Mouse (Mus musculus): ENCODE results near the gene Pnlip. TPM values are rescaled to one million over a fixed set of nuclear protein-coding genes. Genes with fewer than 3 reads are reported as not detected.

Gene Pnlip
- polyA plus RNA-seq, 1 experiment from 2014 or later, result 0.60 TPM

DNA sequence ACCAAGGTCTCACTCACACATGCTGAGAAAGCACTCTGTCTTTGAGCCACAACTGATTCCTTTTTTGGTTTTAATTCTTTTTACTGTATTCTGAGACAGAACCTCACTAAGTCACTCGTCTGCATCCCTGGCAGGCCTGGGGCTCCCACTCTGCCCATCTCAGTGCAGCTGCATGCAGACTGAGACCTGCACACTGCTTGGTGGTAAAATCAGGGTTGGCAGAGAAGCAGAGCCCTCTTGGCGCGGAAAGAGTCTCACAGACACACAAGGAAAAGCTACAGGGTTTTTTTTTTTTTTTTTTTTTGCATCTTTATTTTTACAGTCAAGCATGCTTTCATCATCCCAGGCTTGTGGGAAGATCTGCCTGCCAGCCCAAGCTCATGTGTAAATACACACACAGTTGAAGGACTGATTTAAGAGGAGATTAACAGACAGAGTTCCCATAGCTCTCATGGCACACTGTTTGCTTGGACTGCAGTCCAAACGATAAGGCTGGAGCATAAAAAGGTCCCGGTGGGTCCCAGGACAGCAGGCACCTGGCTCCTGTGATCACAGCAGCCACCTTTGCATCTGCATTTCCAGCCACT lies 76.2 kb downstream of the Pnlip start, which contains the start of gene Pnliprp1:
Pnliprp1 (plus strand) TSS at position 443 of the 587 bp plus-strand sequence.
- no peaks in the 10 kb centered on the region for H3K27me3 ChIP-seq (replicated peaks)
- H3K4me1 ChIP-seq, result no peaks in the 10 kb centered on the region
- no peaks in the 10 kb centered on the region for H3K36me3 ChIP-seq
- 58% methylated on average over 5 of the region's 5 CpGs for WGBS
- H3K27ac ChIP-seq, result no peak within 1 kb of the TSS
- ATAC-seq (ENCODE audit: low FRiP score, low read depth), result no peak
- H3K9ac ChIP-seq, result no peak within 1 kb of the TSS
- no peak within 1 kb of the TSS for H3K4me2 ChIP-seq (replicated peaks)
- H3K9me3 ChIP-seq, result peaks cover 5% of the 10 kb centered on the region; the same call in 1 of the 2 replicates
- H3K4me3 ChIP-seq, result no peak within 1 kb of the TSS

Other genes starting within 250 kb of the Pnlip start
- 62.1 and 76.4 TPM in 2 replicates for gene Gfra1, start 196.6 kb upstream of the Pnlip start, polyA plus RNA-seq (2016; fragmentation: Nextera tagmentation; extraction: Ambion mirVana)
- not detected in 2 replicates for gene Ccdc172, start 140.5 kb upstream of the Pnlip start, polyA plus RNA-seq (2016; fragmentation: Nextera tagmentation; extraction: Ambion mirVana)
- gene Pnliprp1, start 76.4 kb downstream of the Pnlip start, polyA plus RNA-seq (2016; fragmentation: Nextera tagmentation; extraction: Ambion mirVana), result 0.45 TPM in 1 of 2 replicates, not detected in the other
- gene Pnliprp2, start 107.2 kb downstream of the Pnlip start, polyA plus RNA-seq (2016; fragmentation: Nextera tagmentation; extraction: Ambion mirVana), result not detected in 2 replicates
- gene 1700019N19Rik, start 142.0 kb downstream of the Pnlip start, polyA plus RNA-seq (2016; fragmentation: Nextera tagmentation; extraction: Ambion mirVana), result not detected in 2 replicates